Mouse (Mus musculus): ENCODE measurements around the gene Ankrd55. TPM values are rescaled to one million over a fixed set of nuclear protein-coding genes. Genes with fewer than 3 reads are reported as not detected.

The Ankrd55 gene
- total and polyA plus RNA-seq, 3 experiments: 1.1 to 2.2 (median 1.1) TPM

- H3K36me3 ChIP-seq (replicated peaks in 1 of 2; ENCODE audit: control insufficient read depth in 1 of 2, insufficient read depth in 1 of 2, low read length in 1 of 2): no peaks in the 10 kb centered on the region
- no peaks in the 10 kb centered on the region for H3K27me3 ChIP-seq (replicated peaks)
- in situ Hi-C loops (cut with MboI; ENCODE audit: low pct_ligation_motif_present, low pct_unique_long_range_greater_than_20kb, low sequenced_read_pairs) (no loop called here), dilution Hi-C loops (cut with MboI; ENCODE audit: extremely low pct_ligation_motif_present, extremely low pct_unique_long_range_greater_than_20kb, low sequenced_read_pairs) (no loop called here)
- no peak overlapping the region for H3K9ac ChIP-seq (ENCODE audit: insufficient read depth, low read depth)
- H3K79me2 ChIP-seq (replicated peaks; ENCODE audit: control insufficient read depth, extremely low read depth, insufficient read depth, poor library complexity, severe bottlenecking): no peaks in the 10 kb centered on the region
- H3K27ac ChIP-seq (ENCODE audit: insufficient read depth, low read depth): no peak overlapping the region
- H3K4me2 ChIP-seq (ENCODE audit: insufficient read depth, low read depth, poor library complexity, severe bottlenecking): no peak overlapping the region
- H3K9me3 ChIP-seq (replicated peaks; ENCODE audit: low read length): no peaks in the 10 kb centered on the region
- TF ChIP-seq NELFE (IDR thresholded peaks at IDR 0.05; ENCODE audit: low read depth, low read length): no peak
- no peak for TF ChIP-seq KAT2A (IDR thresholded peaks at IDR 0.05; ENCODE audit: insufficient replicate concordance, low read length)
- no peak for TF ChIP-seq MYC (IDR thresholded peaks at IDR 0.05; ENCODE audit: low read depth, low read length)
- TF ChIP-seq E2F4 (IDR thresholded peaks at IDR 0.05; ENCODE audit: insufficient replicate concordance, low read depth, low read length): no peak
- TF ChIP-seq EP300 (IDR thresholded peaks at IDR 0.05; ENCODE audit: low read length): no peak
- TF ChIP-seq MAZ (IDR thresholded peaks at IDR 0.05; ENCODE audit: low read depth, low read length): no peak
- TF ChIP-seq ZNF384 (IDR thresholded peaks at IDR 0.05; ENCODE audit: low read depth, low read length): no peak
- TF ChIP-seq RCOR1 (conservative IDR thresholded peaks at IDR 0.05; ENCODE audit: low read depth, low read length): no peak
- no peak for TF ChIP-seq RAD21 (IDR thresholded peaks at IDR 0.05; ENCODE audit: low read depth, low read length)
- TF ChIP-seq ZMIZ1 (IDR thresholded peaks at IDR 0.05; ENCODE audit: low read depth, low read length): no peak
- TF ChIP-seq SIN3A (IDR thresholded peaks at IDR 0.05; ENCODE audit: low read length): no peak
- TF ChIP-seq ZC3H11A (IDR thresholded peaks at IDR 0.05; ENCODE audit: low read depth, low read length): no peak
- no peak overlapping the region for H3K4me3 ChIP-seq (replicated peaks in 1 of 3; ENCODE audit: low read depth in 2 of 3, low read length in 2 of 3, poor library complexity in 1 of 3)
- DNase-seq (ENCODE audit: extremely low read depth): no peak
- peaks cover 0 to 6% of the 10 kb centered on the region in 2 experiments; a peak in 2 of 4 replicates for H3K4me1 ChIP-seq (ENCODE audit: control insufficient read depth in 1 of 2, insufficient read depth in 2 of 2)
These were observed 47.3 kb downstream of the Ankrd55 start for GRCm38 (mm10) chr13:112335531-112335930.

GRCm38 (mm10) chr13:112337146-112337545, 48.9 kb downstream of the Ankrd55 start:
- Histone ChIP-seq H3K27me3 (replicated peaks) (no peaks in the 10 kb centered on the region), H3K4me3 (replicated peaks in 1 of 3; ENCODE audit: low read depth in 2 of 3, low read length in 2 of 3, poor library complexity in 1 of 3) (no peak overlapping the region), H3K4me2 (ENCODE audit: insufficient read depth, low read depth, poor library complexity, severe bottlenecking) (no peak overlapping the region), H3K9ac (ENCODE audit: insufficient read depth, low read depth) (no peak overlapping the region), H3K9me3 (replicated peaks; ENCODE audit: low read length) (no peaks in the 10 kb centered on the region), H3K79me2 (replicated peaks; ENCODE audit: control insufficient read depth, extremely low read depth, insufficient read depth, poor library complexity, severe bottlenecking) (no peaks in the 10 kb centered on the region), H3K4me1 (ENCODE audit: control insufficient read depth in 1 of 2, insufficient read depth in 2 of 2) (peaks cover 0 to 9% of the 10 kb centered on the region in 2 experiments; a peak in 2 of 4 replicates), H3K27ac (ENCODE audit: insufficient read depth, low read depth) (no peak overlapping the region), H3K36me3 (replicated peaks in 1 of 2; ENCODE audit: control insufficient read depth in 1 of 2, insufficient read depth in 1 of 2, low read length in 1 of 2) (no peaks in the 10 kb centered on the region)
- in situ Hi-C loops (cut with MboI; ENCODE audit: low pct_ligation_motif_present, low pct_unique_long_range_greater_than_20kb, low sequenced_read_pairs): no loop called here
- no peak for DNase-seq (ENCODE audit: extremely low read depth)
- TF ChIP-seq CHD2 (IDR thresholded peaks at IDR 0.05; ENCODE audit: low read length): no peak
- TF ChIP-seq MXI1 (IDR thresholded peaks at IDR 0.05; ENCODE audit: low read depth, low read length): no peak
- no peak for TF ChIP-seq KAT2A (IDR thresholded peaks at IDR 0.05; ENCODE audit: insufficient replicate concordance, low read length)
- no peak for TF ChIP-seq ZMIZ1 (IDR thresholded peaks at IDR 0.05; ENCODE audit: low read depth, low read length)
- no peak for TF ChIP-seq USF1 (IDR thresholded peaks at IDR 0.05; ENCODE audit: low read depth, low read length)
- no peak for TF ChIP-seq MAFK (IDR thresholded peaks at IDR 0.05; ENCODE audit: insufficient replicate concordance, low read length)
- no peak for TF ChIP-seq ZC3H11A (IDR thresholded peaks at IDR 0.05; ENCODE audit: low read depth, low read length)
- TF ChIP-seq ELF1 (IDR thresholded peaks at IDR 0.05; ENCODE audit: low read depth, low read length): no peak
- no peak for TF ChIP-seq TBP (conservative IDR thresholded peaks at IDR 0.05; ENCODE audit: low read depth, low read length)
- TF ChIP-seq MEF2A (IDR thresholded peaks at IDR 0.05; ENCODE audit: borderline replicate concordance, low read depth, low read length): no peak
- no peak for TF ChIP-seq NELFE (IDR thresholded peaks at IDR 0.05; ENCODE audit: low read depth, low read length)
- no peak for TF ChIP-seq ZNF384 (IDR thresholded peaks at IDR 0.05; ENCODE audit: low read depth, low read length)
- TF ChIP-seq JUND (conservative IDR thresholded peaks at IDR 0.05; ENCODE audit: low read depth, low read length): no peak
- TF ChIP-seq POLR2AphosphoS2 (IDR thresholded peaks at IDR 0.05; ENCODE audit: low read depth, low read length): no peak
- no peak for TF ChIP-seq JUN (IDR thresholded peaks at IDR 0.05; ENCODE audit: insufficient read depth, low read depth, low read length)
- no peak for TF ChIP-seq IRF4 (IDR thresholded peaks at IDR 0.05; ENCODE audit: low read depth, low read length)
- TF ChIP-seq UBTF (IDR thresholded peaks at IDR 0.05; ENCODE audit: low read depth, low read length): no peak
- no peak for TF ChIP-seq RCOR1 (conservative IDR thresholded peaks at IDR 0.05; ENCODE audit: low read depth, low read length)
- dilution Hi-C loops (cut with MboI; ENCODE audit: extremely low pct_ligation_motif_present, extremely low pct_unique_long_range_greater_than_20kb, low sequenced_read_pairs): no loop called here
